Mouse (Mus musculus): ENCODE data around the gene Hoxc11.

Gene Hoxc11

DNA sequence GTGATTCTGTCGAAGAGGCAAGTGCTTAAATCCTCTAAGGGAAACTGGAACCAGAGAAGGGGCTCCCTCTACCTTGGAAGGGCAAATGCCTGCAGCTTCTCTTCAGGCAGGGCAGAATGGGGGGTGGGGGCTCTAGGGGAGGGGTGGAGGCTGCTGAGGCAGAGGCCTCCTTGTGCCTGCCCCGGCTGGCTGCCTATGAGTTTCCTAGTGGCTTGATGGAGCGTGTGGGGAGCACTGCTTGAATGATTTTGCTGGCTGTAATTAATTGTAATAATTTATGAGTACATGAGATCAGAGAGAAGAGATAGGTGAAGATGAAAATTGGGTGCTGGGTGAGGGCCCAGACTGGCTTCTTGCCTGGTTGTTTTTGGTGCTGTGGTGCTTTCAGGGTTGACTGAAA, 30.7 kb downstream of the Hoxc11 start:
- no peak for DNase-seq

GRCm38 (mm10) chr15:102987124-102987833, 33.1 kb downstream of the Hoxc11 start:
- DNase-seq, result peak; percentile 88 to 92

DNA sequence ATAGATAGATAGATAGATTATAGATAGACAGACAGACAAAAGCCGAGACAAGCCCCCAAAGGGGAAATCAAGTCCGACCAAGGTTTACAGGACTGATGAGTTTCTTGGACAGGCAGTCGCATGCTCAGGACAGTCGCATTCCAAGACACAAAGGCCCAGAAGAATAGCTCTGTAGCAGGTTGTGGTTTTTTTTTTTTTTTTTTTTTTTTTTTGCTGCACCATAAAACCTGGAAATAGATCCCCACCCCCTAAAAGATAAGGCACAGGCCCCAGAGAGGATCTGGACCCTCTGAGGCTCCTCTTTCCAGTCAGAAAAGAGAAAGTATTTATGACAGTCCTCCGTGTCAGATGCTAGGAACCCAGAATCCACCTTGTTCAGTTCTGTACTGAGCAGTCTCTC, 33.9 kb downstream of the Hoxc11 start:
- no peak for DNase-seq

- DNase-seq, result no peak
Observed at GRCm38 (mm10) chr15:102990461-102991397, 36.5 kb downstream of the Hoxc11 start, which contains the start of gene Hoxc8. Gene Hoxc8 (plus strand): TSS chr15:102990607.

DNA sequence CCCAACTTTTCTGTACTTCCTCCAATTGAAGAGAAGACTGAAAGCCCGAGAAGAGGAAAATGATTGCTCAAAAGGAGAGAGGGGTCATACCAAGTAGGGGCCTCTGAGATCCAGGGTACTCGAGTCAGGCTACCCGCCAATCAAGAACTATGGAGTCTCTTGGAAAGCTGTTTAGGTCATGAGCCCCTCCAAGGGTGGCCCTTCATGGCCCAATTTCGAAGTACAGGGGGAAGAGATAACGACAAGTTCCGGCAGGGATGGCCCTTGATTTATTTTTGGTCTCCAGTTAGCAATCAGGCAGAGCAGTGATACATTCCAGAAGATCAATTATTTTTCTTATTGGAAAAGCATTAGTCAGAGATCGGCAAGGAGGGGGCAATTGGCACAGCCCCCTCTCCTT, 37.6 kb downstream of the Hoxc11 start:
- DNase-seq, result no peak

GRCm38 (mm10) chr15:102992206-102992605, 38.0 kb downstream of the Hoxc11 start:
- no peak for DNase-seq

DNA sequence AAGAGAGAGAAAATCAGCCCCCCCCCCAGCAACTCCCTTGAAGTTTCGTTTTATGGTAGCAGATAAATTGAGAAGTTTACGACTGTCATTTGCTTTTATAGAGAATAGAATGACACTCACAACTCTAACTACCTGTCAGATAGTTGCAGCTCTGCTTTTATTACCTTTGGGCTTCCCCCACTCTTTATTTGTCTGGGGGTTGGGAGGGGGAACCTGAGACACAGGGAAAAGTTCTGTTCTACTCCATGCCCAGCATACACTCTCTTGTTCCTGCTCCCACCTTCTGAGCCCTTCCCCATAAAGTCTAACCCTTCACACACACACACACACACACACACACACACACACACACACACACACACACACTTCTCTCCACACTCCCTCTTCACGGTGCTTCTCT, 38.6 kb downstream of the Hoxc11 start:
- no peak for DNase-seq

DNA sequence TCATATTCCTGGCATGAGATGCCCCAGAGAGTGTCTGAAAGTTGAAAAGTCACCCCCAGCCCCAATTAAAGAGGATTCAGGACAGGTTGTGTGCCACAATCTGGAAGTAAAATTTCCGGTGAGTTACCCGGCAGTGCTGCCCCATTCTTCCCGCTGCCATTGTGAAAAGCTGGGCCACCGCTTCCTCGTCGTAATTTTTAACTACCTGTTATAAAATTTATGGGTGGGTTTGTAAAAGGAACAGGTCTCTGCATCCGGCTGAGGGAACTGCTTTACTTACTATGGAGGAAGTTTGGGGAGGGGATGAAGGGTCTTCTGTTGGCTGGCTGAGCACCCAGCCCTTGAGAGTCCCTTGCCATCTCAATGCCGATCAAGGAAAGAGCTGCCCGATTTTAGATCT, 42.3 kb downstream of the Hoxc11 start:
- no peak for DNase-seq

GRCm38 (mm10) chr15:102997431-102997830, 43.2 kb downstream of the Hoxc11 start:
- no peak for DNase-seq

- DNase-seq, result no peak
Observed at GRCm38 (mm10) chr15:102997939-102998355, 43.7 kb downstream of the Hoxc11 start, which contains the start of gene Hoxc6. Gene Hoxc6 (plus strand): TSS chr15:102998257.

GRCm38 (mm10) chr15:102998608-102999182, 44.5 kb downstream of the Hoxc11 start:
- no peak for DNase-seq

- peak; percentile 25 to 35 for DNase-seq
Observed at GRCm38 (mm10) chr15:102999183-102999831, 45.1 kb downstream of the Hoxc11 start.

DNA sequence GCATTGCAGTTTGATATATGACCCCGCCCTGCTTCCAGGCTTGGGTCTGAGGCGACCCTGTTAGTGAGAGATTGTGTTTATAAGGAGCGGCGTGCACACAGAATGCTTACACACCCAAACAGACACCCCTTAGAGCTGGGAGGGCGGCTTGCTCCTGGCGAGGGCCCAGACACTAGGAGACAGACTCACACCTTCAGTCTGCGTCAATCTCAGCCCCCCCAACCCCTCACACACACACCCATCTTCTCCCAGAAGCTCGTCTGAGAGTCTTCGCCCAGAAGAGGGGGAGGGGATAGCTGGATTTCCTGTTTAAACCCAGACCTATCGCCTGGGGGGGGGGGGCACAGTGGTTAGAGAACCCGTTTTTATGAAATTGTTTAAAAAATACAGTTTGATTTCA, 45.7 kb downstream of the Hoxc11 start:
- no peak for DNase-seq

GRCm38 (mm10) chr15:103000501-103000901, 46.3 kb downstream of the Hoxc11 start:
- DNase-seq, result no peak

DNA sequence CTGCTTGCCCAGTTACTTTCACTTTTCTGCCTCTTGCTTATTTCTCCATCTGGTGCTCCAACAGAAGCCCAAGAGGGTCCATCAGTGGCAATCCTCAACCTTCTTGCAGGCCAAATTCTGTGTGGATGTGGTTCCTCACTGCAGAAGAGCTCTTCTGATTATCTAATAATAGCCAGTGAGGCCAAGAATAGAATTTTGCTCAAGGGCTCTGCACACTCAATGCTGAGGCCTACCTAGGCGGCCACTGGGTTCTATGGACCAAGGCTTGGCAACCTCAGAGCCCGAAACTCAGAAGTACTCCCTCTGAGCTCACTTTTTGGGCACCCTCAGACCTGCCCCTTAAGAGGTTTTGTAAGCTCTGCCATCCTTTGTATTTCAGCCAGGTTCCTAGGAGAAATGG, 47.1 kb downstream of the Hoxc11 start:
- no peak for DNase-seq

DNA sequence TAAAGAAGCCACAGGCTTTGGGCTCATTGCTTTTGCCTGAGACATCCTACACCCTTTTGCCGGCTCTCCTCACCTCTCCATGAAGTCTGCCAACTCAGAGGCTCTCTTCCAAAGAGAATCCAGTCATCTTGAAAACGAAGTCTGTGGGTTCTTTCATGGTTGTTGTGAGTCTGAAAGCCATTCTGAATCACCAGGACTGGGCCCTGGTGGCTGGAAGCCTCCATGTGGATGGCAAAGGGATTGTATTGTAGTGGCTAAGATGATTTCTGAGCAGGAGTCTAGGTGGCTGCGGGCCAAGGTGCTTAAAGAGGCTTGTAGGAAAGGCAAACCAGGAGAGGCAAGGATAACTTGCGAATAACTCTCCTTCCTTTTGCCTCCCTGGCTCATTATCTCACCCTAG, 47.9 kb downstream of the Hoxc11 start:
- DNase-seq, result no peak

DNA sequence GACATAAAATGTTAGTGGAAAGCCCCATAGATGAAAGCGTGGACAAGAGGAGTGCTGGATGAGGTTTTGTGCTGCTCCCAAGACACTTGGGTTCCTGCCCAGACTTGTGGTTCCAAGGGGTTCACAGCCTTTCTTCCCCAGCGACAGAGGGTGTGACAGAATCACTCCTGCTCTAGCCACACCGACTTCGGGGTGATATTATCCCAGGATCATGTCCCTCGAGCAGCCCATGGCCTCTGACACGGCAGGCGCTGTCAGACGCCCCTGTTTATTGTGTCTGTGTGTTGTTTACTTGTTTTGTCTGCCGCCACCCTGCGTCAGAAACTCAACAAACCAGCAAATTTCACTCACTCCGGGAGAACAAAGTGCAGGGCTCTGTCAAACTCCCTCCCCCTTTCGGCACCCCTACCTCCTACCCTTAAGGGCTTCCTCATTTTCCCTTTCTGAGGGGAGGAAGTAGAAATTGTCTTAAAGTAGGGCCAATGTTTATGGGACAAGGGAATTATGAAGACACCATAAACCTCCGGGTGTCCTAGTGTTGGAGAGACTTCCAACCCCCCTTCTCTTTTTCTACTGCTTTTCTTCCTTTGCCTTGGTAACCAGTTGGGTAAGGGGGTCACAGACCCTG, 48.7 kb downstream of the Hoxc11 start:
- no peak for DNase-seq

DNA sequence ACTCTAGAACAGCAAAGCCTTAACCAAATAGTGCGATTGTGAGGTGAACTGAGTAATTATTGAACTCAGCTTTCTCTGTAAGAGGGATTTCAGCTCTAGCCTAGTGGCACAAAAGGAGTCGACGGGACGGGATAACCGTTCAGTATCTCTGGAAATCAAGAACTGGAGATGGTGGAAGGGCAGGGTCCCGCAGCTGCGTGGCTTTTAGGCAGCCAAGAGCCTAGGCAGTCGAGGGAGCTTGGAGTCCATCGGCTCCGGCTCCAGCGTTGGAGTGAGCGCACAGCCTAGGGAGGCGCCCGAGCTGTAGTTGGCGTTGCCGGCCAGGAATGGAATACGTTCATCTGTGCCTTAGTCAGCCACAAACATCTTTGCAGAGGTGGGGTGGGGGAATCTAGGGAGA, 51.1 kb downstream of the Hoxc11 start:
- no peak for DNase-seq

GRCm38 (mm10) chr15:103005797-103006196, 51.6 kb downstream of the Hoxc11 start:
- no peak for DNase-seq

DNA sequence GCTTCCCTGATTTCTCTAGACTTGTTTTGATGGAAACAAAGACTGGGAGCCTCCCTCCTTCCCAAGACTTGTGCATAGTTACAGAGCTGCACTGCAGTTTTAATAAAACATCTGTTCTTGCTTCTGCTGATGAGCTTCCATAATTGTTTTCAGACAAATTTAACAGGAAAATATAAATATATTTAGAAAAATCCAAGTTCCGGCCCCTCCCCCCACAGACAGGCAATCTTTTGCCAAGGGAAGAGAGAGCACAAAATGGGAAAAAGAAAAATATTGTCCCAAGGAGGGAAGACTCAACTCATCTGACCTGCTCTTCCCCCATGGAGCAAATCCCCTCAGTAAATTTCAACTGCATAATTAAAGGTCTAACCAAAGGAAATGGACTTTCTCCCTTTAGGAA, 52.1 kb downstream of the Hoxc11 start:
- DNase-seq, result no peak
